Mouse (Mus musculus) megakaryocyte, embryonic 14.5 days (primary cell): ENCODE data around the gene Zfp385a.

Experiments
- FLI1 ChIP-seq: IDR thresholded peaks from 2 replicates; pipeline ENCODE4 v1.6.1; 2012; ENCODE audit warnings: low read length, inconsistent platforms, mixed read lengths
- GATA1 ChIP-seq: IDR thresholded peaks from 3 replicates; pipeline ENCODE4 v1.6.1; 2012; ENCODE audit warnings: mixed read lengths, low read length, inconsistent platforms, borderline replicate concordance

- TF ChIP-seq FLI1 (no peak), GATA1 (no peak)
These were observed 3.7 kb upstream of the Zfp385a start for GRCm38 (mm10) chr15:103343556-103343955.
